Mouse (Mus musculus): Measurements from ENCODE around the gene 1110057P08Rik. TPM values are rescaled to one million over a fixed set of nuclear protein-coding genes. Genes with fewer than 3 reads are reported as not detected.
"Not testable (repeated sequence)": the region's sequence is repeated elsewhere in the genome, so short reads cannot be mapped to it uniquely, and the experiment has no call there.

Gene 1110057P08Rik
- not detected for total RNA-seq (2022)

DNA sequence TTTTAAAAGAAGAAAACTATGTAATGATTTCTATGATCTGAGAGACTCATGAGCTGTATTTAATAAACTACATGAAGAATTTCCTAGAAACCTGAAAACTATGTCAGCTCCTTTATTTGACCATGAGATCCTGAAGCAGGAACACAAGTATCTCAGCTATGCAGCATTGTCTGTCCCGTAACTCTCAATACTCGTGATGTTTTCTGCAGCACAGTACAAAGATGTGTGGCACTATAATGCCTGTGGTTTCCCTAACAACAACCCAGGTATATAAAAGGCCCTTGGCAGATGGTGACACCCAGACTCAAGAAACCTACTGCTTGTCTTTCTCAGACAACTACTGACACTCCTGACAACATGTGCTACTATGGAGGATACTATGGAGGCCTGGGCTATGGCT, at the start of gene 1110057P08Rik:
Gene 1110057P08Rik, plus strand, starts transcription at position 301 of the 400 bp plus-strand sequence.
- DNase-seq (ENCODE audit: low spot score in 2 of 2) = no peak

GRCm38 (mm10) chr16:89140551-89140950, 34.0 kb upstream of the 1110057P08Rik start, which contains the start of gene Gm6358:
Gene Gm6358, plus strand, starts transcription at chr16:89140851.
- DNase-seq (ENCODE audit: low spot score in 2 of 2) = no peak

DNA sequence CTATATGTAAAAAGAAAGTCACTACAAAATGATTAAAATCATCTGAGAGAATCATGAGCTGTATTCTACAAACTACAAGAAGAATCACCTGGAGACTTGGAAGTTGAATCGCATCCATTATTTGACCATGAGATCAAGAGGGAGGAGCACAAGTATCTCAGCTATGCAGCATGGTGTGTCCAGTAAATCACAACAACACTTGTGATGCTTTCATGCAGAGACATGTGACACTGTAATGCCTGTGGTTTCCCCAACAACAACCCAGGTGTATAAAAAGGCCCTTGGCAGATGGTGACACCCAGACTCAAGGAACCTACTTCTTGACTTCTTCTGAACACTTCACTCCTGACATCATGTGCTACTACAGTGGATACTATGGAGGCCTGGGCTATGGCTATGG, 23.7 kb upstream of the 1110057P08Rik start, which contains the start of gene Gm10061:
Gene Gm10061, plus strand, starts transcription at position 301 of the 400 bp plus-strand sequence.
- DNase-seq (ENCODE audit: low spot score in 2 of 2) = no peak

DNA sequence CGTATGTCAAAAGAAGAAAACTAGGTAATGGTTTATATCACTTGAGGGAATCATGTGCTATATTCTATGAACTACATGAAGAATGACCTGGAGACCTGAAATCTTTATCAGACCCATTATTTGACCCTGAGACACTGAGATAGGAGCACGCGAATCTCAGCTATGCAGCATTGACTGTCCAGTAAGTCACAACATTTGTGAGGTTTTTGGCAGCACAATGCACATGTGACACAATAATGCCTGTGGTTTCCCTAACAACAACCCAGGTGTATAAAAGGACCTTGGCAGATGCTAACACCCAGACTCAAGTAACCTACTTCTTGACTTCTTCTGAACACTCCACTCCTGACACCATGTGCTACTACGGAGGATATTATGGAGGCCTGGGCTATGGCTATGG, 16.9 kb upstream of the 1110057P08Rik start, which contains the start of gene Gm9789:
Gene Gm9789, plus strand, starts transcription at position 301 of the 400 bp plus-strand sequence.
- no peak for DNase-seq (ENCODE audit: low spot score in 2 of 2)

- not testable (repeated sequence) for DNase-seq (ENCODE audit: low spot score in 2 of 2)
Measured at GRCm38 (mm10) chr16:89169190-89169589, 5.3 kb upstream of the 1110057P08Rik start, which contains the start of gene Gm7735. Gene Gm7735, plus strand, starts transcription at chr16:89169490.

DNA sequence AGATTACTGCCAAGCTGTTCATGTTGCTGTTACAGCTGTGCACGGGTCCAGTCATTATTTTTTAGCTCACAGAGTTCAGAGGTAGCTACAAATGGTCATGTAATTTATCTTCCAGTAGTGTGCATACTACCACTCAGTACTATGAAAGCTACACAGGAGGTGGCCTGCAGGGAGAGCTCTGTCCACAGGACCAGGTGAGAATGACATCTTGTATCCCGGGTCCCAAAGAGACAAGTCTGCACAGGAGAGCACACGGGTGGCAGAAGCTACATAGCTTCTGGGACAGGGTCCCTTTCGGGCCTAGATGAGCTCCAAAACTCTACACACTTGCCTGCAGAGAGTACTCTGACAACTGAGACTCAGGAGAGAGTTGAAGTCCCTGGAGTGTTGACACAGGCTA, 14.1 kb downstream of the 1110057P08Rik start:
- no peak for DNase-seq (ENCODE audit: low spot score in 2 of 2)

- no peak for DNase-seq (ENCODE audit: low spot score in 2 of 2)
Measured at GRCm38 (mm10) chr16:89205561-89205960, 31.0 kb downstream of the 1110057P08Rik start, which contains the start of gene Krtap20-2. Gene Krtap20-2, plus strand, starts transcription at chr16:89205861.

Other genes with a start within 250 kb of the 1110057P08Rik start
- not detected for gene Krtap19-9b, start 242.5 kb upstream of the 1110057P08Rik start, total RNA-seq (2022)
- not detected for gene Krtap16-3, start 211.9 kb upstream of the 1110057P08Rik start, total RNA-seq (2022)
- not detected for gene Krtap22-2, start 164.0 kb upstream of the 1110057P08Rik start, total RNA-seq (2022)
- gene Gm10229, start 159.5 kb upstream of the 1110057P08Rik start, total RNA-seq (2022) = not detected
- gene Krtap6-1, start 143.0 kb upstream of the 1110057P08Rik start, total RNA-seq (2022) = not detected
- gene Gm10228, start 133.3 kb upstream of the 1110057P08Rik start, total RNA-seq (2022) = not detected
- not detected for gene Krtap6-5, start 126.9 kb upstream of the 1110057P08Rik start, total RNA-seq (2022)
- not detected for gene 1110025L11Rik, start 110.7 kb upstream of the 1110057P08Rik start, total RNA-seq (2022)
- not detected for gene Krtap6-3, start 90.7 kb upstream of the 1110057P08Rik start, total RNA-seq (2022)
- not detected for gene Gm6358, start 33.9 kb upstream of the 1110057P08Rik start, total RNA-seq (2022)
- gene Gm10061, start 23.6 kb upstream of the 1110057P08Rik start, total RNA-seq (2022) = not detected
- not detected for gene Gm9789, start 16.8 kb upstream of the 1110057P08Rik start, total RNA-seq (2022)
- gene Gm7735, start 5.2 kb upstream of the 1110057P08Rik start, total RNA-seq (2022) = not detected
- gene Krtap20-2, start 31.1 kb downstream of the 1110057P08Rik start, total RNA-seq (2022) = not detected
- not detected for gene Krtap21-1, start 229.1 kb downstream of the 1110057P08Rik start, total RNA-seq (2022)
- gene Krtap6-2, start 245.4 kb downstream of the 1110057P08Rik start, total RNA-seq (2022) = not detected

Data from layer of hippocampus, adult 8-10 months (tissue).